ENCODE assay signal across 20 mouse cellular contexts in genomic region chr16:92992876-92993275, GRCm38 (mm10).
A peak's percentile ranks its signal among the peaks of the same experiment; 100 is the strongest.
DNase-seq lines count a peak whose midpoint lies in the region; ATAC-seq and TF ChIP-seq lines count a peak whose summit lies in the region.
"Had no signal": no experiment of that assay in that cellular context is flagged by ENCODE, and none has a peak within 500 bp of the region (broad histone marks: within the 10 kb centered on the region; RNA-seq: fewer than 3 reads in every experiment).

No protein-coding gene starts in this region.

- H3K9me3 ChIP-seq in lung, embryonic 14.5 days (ENCODE audit: low read depth, low read length): no peaks in the 10 kb centered on the region
- no peaks in the 10 kb centered on the region for H3K9me3 ChIP-seq in lung, postnatal 0 days (ENCODE audit: low read length)
- H3K9me3 ChIP-seq: embryonic facial prominence, embryonic 10.5 days; embryonic facial prominence, embryonic 12.5 days; forebrain, embryonic 13.5 days; forebrain, embryonic 15.5 days had no signal

- TF ChIP-seq EP300 in lung, postnatal 0 days (IDR thresholded peaks at IDR 0.05): no peak

- H3K4me2 ChIP-seq in lung, embryonic 14.5 days: no peak overlapping the region
- no peak overlapping the region for H3K4me2 ChIP-seq in lung, postnatal 0 days (replicated peaks; ENCODE audit: low read depth, low read length)
- H3K4me2 ChIP-seq: embryonic facial prominence, embryonic 12.5 days; forebrain, embryonic 13.5 days; forebrain, embryonic 15.5 days had no signal

- no peak for TF ChIP-seq CTCF in lung, embryonic 14.5 days (IDR thresholded peaks at IDR 0.05; ENCODE audit: low read depth)
- no peak for TF ChIP-seq CTCF in lung, postnatal 0 days (IDR thresholded peaks at IDR 0.05)

- H3K9ac ChIP-seq in lung, embryonic 14.5 days: no peak overlapping the region
- H3K9ac ChIP-seq in lung, postnatal 0 days (replicated peaks; ENCODE audit: low read depth): no peak overlapping the region
- H3K9ac ChIP-seq: embryonic facial prominence, embryonic 12.5 days; forebrain, embryonic 13.5 days; forebrain, embryonic 15.5 days; forebrain, postnatal 0 days had no signal

- no peaks in the 10 kb centered on the region for H3K36me3 ChIP-seq in lung, embryonic 14.5 days (ENCODE audit: insufficient read depth)
- H3K36me3 ChIP-seq in lung, postnatal 0 days (ENCODE audit: insufficient read depth, low read length): no peaks in the 10 kb centered on the region
- H3K36me3 ChIP-seq: embryonic facial prominence, embryonic 10.5 days; embryonic facial prominence, embryonic 12.5 days; forebrain, embryonic 15.5 days had no signal

- H3K4me1 ChIP-seq in lung, embryonic 14.5 days (ENCODE audit: insufficient read depth): no peaks in the 10 kb centered on the region
- H3K4me1 ChIP-seq in lung, postnatal 0 days (ENCODE audit: insufficient read depth, low read depth, low read length): no peaks in the 10 kb centered on the region

- peak; percentile 66 for DNase-seq in lung, embryonic 14.5 days
- no peak for DNase-seq in lung, postnatal 14 days
- peak; percentile 30 for DNase-seq in lung, postnatal 0 days (ENCODE audit: low spot score)
- no peak for DNase-seq in lung, adult 18-20 months
- DNase-seq in testis, postnatal 10 days (ENCODE audit: low spot score): no peak
- DNase-seq: adrenal gland, adult 8-10 months; adrenal gland, postnatal 14 days; adrenal gland, postnatal 36 days; cerebellum, adult 11-12 months; cerebellum, adult 2 months; cerebellum, adult 9-10 months; cerebellum, postnatal 10 days; cerebellum, postnatal 25 days; forebrain, postnatal 0 days had no signal

- no peak for ATAC-seq in lung, embryonic 14.5 days (ENCODE audit: insufficient read depth)
- peak; percentile 28; the same call in 1 of the 2 replicates for ATAC-seq in lung, postnatal 0 days
- ATAC-seq: activated CD4-positive, CD25-positive, alpha-beta regulatory T cell, adult 4 months; forebrain, embryonic 13.5 days; forebrain, embryonic 15.5 days; forebrain, postnatal 0 days; Patski had no signal

- H3K4me3 ChIP-seq in lung, embryonic 14.5 days (ENCODE audit: low read depth, low read length): no peak overlapping the region
- no peak overlapping the region for H3K4me3 ChIP-seq in lung, postnatal 0 days (ENCODE audit: low read depth, low read length)
- H3K4me3 ChIP-seq: embryonic facial prominence, embryonic 10.5 days; embryonic facial prominence, embryonic 12.5 days; forebrain, embryonic 13.5 days; forebrain, embryonic 15.5 days had no signal

- H3K27ac ChIP-seq in lung, embryonic 14.5 days (ENCODE audit: low read depth): no peak overlapping the region
- no peak overlapping the region for H3K27ac ChIP-seq in lung, postnatal 0 days (ENCODE audit: low read length)
- H3K27ac ChIP-seq: embryonic facial prominence, embryonic 10.5 days; embryonic facial prominence, embryonic 12.5 days; forebrain, embryonic 13.5 days; forebrain, embryonic 15.5 days had no signal

- WGBS in lung, embryonic 14.5 days: 16% methylated on average over 3 of the region's 3 CpGs
- WGBS in lung, postnatal 0 days: 18% methylated on average over 3 of the region's 3 CpGs

- H3K27me3 ChIP-seq in lung, embryonic 14.5 days (ENCODE audit: insufficient read depth, low read length): 0 out of 2 replicates have a peak, but pooled peaks cover 3% of the 10 kb centered on the region
- no peaks in the 10 kb centered on the region for H3K27me3 ChIP-seq in lung, postnatal 0 days (replicated peaks; ENCODE audit: insufficient read depth, low read length)
- H3K27me3 ChIP-seq: forebrain, embryonic 15.5 days; Patski had no signal

Comparison
In these comparisons a context has a peak if more than half of its experiments do, and no peak if none do; other contexts are left out.
1. DNase-seq: peak in lung, embryonic 14.5 days (single experiment) and lung, postnatal 0 days (single experiment); none in lung, postnatal 14 days (single experiment), lung, adult 18-20 months (0 of 2) and testis, postnatal 10 days (single experiment).